Mouse (Mus musculus) ES-CJ7 (cell line): ENCODE data around the gene Sez6l.

Source experiments
- DNase-seq: peaks from one replicate; pipeline ENCODE4 v3.0.0; 2011; ENCODE audit warnings: low read depth, low spot score

Sez6l gene

GRCm38 (mm10) chr5:112576993-112577670 lies at the start of gene Sez6l:
Gene Sez6l, minus strand, starts transcription at chr5:112577185.
- no peak for DNase-seq

GRCm38 (mm10) chr5:112625555-112626160 lies 48.7 kb upstream of the Sez6l start:
- no peak for DNase-seq

- no peak for DNase-seq
Observed at GRCm38 (mm10) chr5:112622946-112623345, 46.0 kb upstream of the Sez6l start.

- no peak for DNase-seq
Observed at GRCm38 (mm10) chr5:112620256-112620655, 43.3 kb upstream of the Sez6l start.

- DNase-seq = peak; percentile 36
Observed at GRCm38 (mm10) chr5:112619344-112619743, 42.4 kb upstream of the Sez6l start.

- DNase-seq = no peak
Observed at GRCm38 (mm10) chr5:112617602-112618247, 40.7 kb upstream of the Sez6l start.

GRCm38 (mm10) chr5:112615946-112616617 lies 39.1 kb upstream of the Sez6l start:
- DNase-seq = no peak

- DNase-seq = no peak
Observed at GRCm38 (mm10) chr5:112607867-112608516, 31.0 kb upstream of the Sez6l start.

- DNase-seq = no peak
Observed at GRCm38 (mm10) chr5:112607119-112607518, 30.1 kb upstream of the Sez6l start.

- DNase-seq = no peak
Observed at GRCm38 (mm10) chr5:112605371-112605770, 28.4 kb upstream of the Sez6l start.

- DNase-seq = no peak
Observed at GRCm38 (mm10) chr5:112604251-112604650, 27.3 kb upstream of the Sez6l start.

GRCm38 (mm10) chr5:112603594-112603993 lies 26.6 kb upstream of the Sez6l start:
- DNase-seq = no peak

- DNase-seq = no peak
Observed at GRCm38 (mm10) chr5:112600309-112600939, 23.4 kb upstream of the Sez6l start.

- no peak for DNase-seq
Observed at GRCm38 (mm10) chr5:112599538-112600308, 22.7 kb upstream of the Sez6l start.

GRCm38 (mm10) chr5:112597876-112598275 lies 20.9 kb upstream of the Sez6l start:
- no peak for DNase-seq

- no peak for DNase-seq
Observed at GRCm38 (mm10) chr5:112597307-112597706, 20.3 kb upstream of the Sez6l start.

GRCm38 (mm10) chr5:112596729-112597128 lies 19.7 kb upstream of the Sez6l start:
- no peak for DNase-seq

- no peak for DNase-seq
Observed at GRCm38 (mm10) chr5:112595701-112596632, 19.0 kb upstream of the Sez6l start.

GRCm38 (mm10) chr5:112591706-112592105 lies 14.7 kb upstream of the Sez6l start:
- DNase-seq = peak; percentile 59
